Comparison of ENCODE assay signal across 9 mouse cellular contexts in the genomic region with DNA sequence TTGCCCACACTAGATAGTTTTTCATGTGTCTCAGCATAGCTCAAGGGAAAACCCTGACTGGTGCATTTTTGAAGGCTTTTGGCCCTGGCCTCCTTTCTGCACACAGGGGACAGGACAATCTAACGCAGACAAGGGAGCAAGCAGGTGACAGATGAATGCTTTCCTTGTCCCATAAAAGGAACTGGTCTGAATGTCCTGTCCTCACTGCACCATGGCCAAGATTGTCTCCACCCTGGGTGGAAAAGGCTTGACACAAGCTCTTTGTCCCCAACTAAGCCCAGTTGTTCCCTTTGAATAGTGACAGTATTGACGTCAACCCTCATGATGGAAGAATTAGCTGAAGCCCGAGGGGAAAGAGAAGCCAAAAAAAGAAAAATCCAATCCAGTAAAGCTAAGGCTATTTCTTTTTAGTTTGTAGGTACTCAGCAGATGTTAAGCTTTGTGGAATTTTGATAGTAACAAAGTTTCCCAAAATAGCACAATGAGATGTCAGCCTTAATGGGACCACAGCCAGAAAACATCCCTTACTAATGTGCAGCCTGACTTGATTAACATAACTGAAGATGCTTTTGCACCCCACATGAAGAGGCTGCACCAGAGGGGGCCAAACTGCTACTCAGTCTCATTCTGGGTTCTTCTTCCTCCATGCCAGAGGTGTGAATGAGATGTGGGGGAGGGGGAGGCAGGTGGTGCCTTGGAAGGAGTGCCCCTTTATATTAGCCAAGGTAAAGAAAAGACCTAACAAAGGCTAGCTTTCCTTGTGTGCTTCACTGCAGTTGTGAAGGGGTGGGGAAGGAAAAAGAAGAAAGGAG. TPM values are rescaled to one million over a fixed set of nuclear protein-coding genes. Genes with fewer than 3 reads are reported as not detected.
DNase-seq lines count a peak whose midpoint lies in the region; ATAC-seq lines count a peak whose summit lies in the region.
"Had no signal": no experiment of that assay in that cellular context is flagged by ENCODE, and none has a peak within 500 bp of the region (broad histone marks: within the 10 kb centered on the region; RNA-seq: fewer than 3 reads in every experiment).

No protein-coding gene starts in this region.

- DNase-seq in cerebellum, adult 18-20 months: peak; percentile 26 to 41
- DNase-seq in cerebellum, adult 11 months: no peak
- peak; percentile 62 for DNase-seq in layer of hippocampus, adult 11-12 months (ENCODE audit: low spot score)
- DNase-seq in layer of hippocampus, adult 9-10 months (ENCODE audit: low spot score): no peak
- peak; percentile 13 for DNase-seq in R1 (ENCODE audit: low read depth, low spot score)
- DNase-seq in heart, postnatal 4 days: peak; percentile 27
- DNase-seq in thymus, postnatal 25 days: no peak

- ATAC-seq in megakaryocyte-erythroid progenitor cell, adult 5-6 weeks (replicated peaks; ENCODE audit: low FRiP score, low TSS enrichment, poor library complexity, severe bottlenecking): no peak
- ATAC-seq: CD4-positive, CD25-positive, alpha-beta regulatory T cell, adult 4 months had no signal

RNA-seq across cellular contexts. Expression of gene Enpp5, which starts 47.6 kb away (rescaled TPM):
- 1 to 10 TPM; 8.3 to 9.1 TPM for total RNA-seq in heart, postnatal 4 days (2021)
- total RNA-seq in megakaryocyte-erythroid progenitor cell, adult 5-6 weeks (2014; fragmentation: Nextera tagmentation): 10.6 and 12.2 TPM in 2 replicates
- total RNA-seq in megakaryocyte-erythroid progenitor cell, adult 5-6 weeks (2017): 30.4 and 30.9 TPM in 2 replicates

Comparison
In these comparisons a context has a peak if more than half of its experiments do, and no peak if none do; other contexts are left out.
1. DNase-seq: peak in cerebellum, adult 18-20 months (2 of 2), layer of hippocampus, adult 11-12 months (single experiment), R1 (single experiment) and heart, postnatal 4 days (single experiment); none in cerebellum, adult 11 months (single experiment), layer of hippocampus, adult 9-10 months (single experiment) and thymus, postnatal 25 days (single experiment).